Mouse (Mus musculus) left cerebral cortex, postnatal 10 days (tissue): ENCODE data around the gene Bcar3. TPM values are rescaled to one million over a fixed set of nuclear protein-coding genes. Genes with fewer than 3 reads are reported as not detected.

Experiments
- DNase-seq, 2 experiments: peaks; one replicate each; pipeline ENCODE4 v3.0.0; 2021 to 2022; ENCODE audit warnings: low spot score in 2 of 2, mixed read lengths in 1 of 2; ENCODE audit errors: extremely low spot score in 1 of 2
- intact Hi-C: fragments of 180-260 bp; cut with DNase I; formaldehyde crosslinking; loops from one replicate; pipeline ENCODE4 v1.15.1; 2025
- total RNA-seq, 2 experiments: library from RNA; stranded (reverse); gene quantifications; 2 replicates each; pipeline ENCODE4 v1.2.3; 2021

Gene Bcar3
- total RNA-seq, 2 experiments from 2014 or later = 8.4 to 8.6 TPM

DNA sequence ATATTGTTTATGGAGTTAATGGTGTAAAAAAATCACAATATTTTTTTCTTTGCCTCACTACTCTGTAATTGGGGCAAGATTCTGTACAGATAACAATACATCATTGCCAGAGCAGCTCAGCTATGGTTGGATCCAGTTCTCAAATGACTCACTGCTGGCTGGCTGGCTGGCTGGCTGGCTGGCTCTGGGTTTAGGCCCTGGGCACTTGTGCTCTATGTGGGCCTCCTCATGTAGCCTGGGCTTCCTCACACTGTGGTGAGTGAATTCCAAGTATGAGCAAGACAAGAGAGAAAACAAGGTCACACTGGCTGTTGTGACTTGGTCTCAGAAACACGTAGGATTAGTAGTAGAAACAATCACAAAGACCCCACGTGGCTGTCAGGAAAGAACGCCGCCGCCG is 23.4 kb downstream of the Bcar3 start:
- intact Hi-C loops = no loop called here
- DNase-seq = no peak

- intact Hi-C loops = no loop called here
These were observed 28.3 kb downstream of the Bcar3 start for GRCm38 (mm10) chr3:122322226-122322625.

GRCm38 (mm10) chr3:122323841-122324240 is 29.9 kb downstream of the Bcar3 start:
- intact Hi-C loops = no loop called here
- DNase-seq = no peak

More at GRCm38 (mm10) chr3:122322226-122322625, 28.3 kb downstream of the Bcar3 start:
- DNase-seq = no peak

DNA sequence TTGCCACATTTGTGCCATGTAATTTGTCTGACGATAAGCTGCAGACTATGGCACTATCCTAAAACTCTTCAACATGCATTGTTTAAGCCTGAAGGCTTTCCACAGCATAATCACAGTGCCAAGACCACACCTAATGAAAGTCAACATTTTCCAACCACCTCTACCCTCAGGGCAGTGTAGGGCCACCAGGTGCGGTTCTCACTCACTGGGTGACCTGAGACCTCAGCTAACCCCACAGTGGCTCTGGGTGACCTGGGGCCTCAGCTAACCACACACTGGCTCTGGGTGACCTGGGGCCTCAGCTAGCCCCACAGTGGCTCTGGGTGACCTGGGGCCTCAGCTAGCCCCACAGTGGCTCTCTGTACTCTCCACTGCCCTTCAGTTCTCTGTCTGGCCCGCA is 30.6 kb downstream of the Bcar3 start:
- intact Hi-C loops = no loop called here
- DNase-seq = no peak

- intact Hi-C loops = no loop called here
- no peak for DNase-seq
These were observed 36.5 kb downstream of the Bcar3 start for GRCm38 (mm10) chr3:122330484-122330883.

DNA sequence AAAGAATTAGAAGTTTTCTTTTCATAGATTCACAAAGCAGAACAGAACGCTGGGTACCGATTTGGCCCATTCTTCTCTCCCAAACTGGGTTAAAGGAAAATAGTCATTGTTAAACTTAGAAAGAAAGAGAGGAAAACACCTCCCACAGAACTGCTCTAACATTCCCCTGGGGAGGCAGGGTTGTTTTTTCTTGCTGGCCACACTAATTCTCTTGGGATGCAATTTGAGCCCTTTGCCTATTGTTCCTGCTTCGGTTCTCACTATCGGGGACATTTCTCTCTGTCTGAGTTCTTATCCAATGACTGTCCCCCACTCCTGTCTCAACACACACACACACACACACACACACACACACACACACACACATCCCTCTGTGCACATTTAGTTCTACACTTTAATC is 39.6 kb downstream of the Bcar3 start:
- intact Hi-C loops = no loop called here

DNA sequence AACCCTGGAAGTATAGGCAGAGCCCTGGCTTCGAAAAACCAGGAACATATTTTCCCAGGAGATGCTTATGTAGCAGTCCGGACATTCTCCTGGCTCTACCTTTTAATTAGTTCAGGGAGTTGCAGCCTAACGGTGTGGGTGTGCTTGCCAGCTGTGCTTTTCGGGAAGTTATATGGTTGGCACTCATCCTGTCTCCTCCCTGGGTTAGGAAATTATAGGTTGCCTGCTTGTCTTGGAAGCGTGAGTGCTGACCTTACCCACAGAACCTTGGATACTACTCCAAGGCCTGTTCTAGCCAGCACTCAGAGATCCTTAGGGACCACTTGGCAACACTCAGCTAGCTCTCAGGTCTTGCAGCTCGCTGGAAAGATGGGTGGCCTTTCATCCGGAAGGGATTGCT is 40.0 kb downstream of the Bcar3 start:
- DNase-seq = no peak
- intact Hi-C loops = no loop called here

More for the DNA sequence above, 39.6 kb downstream of the Bcar3 start:
- DNase-seq = no peak

DNA sequence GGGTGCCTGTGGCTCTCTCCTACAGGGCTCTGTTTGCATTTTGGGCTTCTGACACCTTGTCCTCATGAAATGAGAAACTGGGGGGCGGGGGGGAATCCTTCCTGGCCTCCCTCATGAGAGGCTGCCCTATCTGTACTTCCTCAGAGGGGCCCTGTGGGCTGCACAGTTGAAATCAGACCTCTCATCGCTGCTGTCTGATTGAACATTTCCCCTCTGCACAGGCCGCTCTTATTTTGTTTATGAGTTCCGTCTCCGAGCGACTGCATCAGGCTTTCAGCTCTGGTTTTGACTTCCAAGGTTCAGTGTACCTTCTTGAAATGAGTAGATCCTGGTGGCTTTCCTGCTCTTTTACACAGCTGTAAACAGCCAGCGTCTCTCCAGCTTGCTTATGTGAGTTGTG is 40.4 kb downstream of the Bcar3 start:
- intact Hi-C loops = no loop called here
- DNase-seq = no peak

- intact Hi-C loops = no loop called here
- no peak for DNase-seq
These were observed 42.1 kb downstream of the Bcar3 start for GRCm38 (mm10) chr3:122336030-122336429.

DNA sequence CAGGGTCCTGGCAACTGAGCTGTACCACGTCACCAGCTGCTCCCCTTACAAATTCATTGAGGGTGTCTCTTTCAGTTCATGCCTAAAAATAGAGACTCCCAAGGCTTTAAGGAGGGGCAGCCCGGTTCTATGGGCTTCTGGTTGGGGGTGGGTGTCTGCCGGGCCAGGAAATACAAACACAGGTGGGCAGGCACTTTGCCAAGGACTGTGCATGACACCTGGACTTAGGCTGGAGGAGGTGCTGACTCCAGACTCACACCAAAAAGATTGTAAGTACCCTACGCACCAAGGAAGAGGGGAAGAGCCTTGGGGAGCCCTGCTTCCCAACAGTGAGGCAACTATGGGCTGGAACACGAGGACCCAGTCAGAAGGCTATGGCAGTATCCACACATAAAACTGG is 44.1 kb downstream of the Bcar3 start:
- DNase-seq = no peak
- intact Hi-C loops = no loop called here

- intact Hi-C loops = no loop called here
- DNase-seq = no peak
These were observed 45.0 kb downstream of the Bcar3 start for GRCm38 (mm10) chr3:122338897-122339296.

- no peak for DNase-seq
- intact Hi-C loops = no loop called here
These were observed 46.5 kb downstream of the Bcar3 start for GRCm38 (mm10) chr3:122340135-122341068.

- DNase-seq = no peak
- intact Hi-C loops = no loop called here
These were observed 49.5 kb downstream of the Bcar3 start for GRCm38 (mm10) chr3:122343437-122343853.

GRCm38 (mm10) chr3:122344350-122344749 is 50.4 kb downstream of the Bcar3 start:
- DNase-seq = no peak
- intact Hi-C loops = no loop called here

GRCm38 (mm10) chr3:122345977-122346472 is 52.1 kb downstream of the Bcar3 start:
- intact Hi-C loops = no loop called here
- DNase-seq = no peak

- intact Hi-C loops = no loop called here
- DNase-seq = no peak
These were observed 52.7 kb downstream of the Bcar3 start for GRCm38 (mm10) chr3:122346600-122346999.

DNA sequence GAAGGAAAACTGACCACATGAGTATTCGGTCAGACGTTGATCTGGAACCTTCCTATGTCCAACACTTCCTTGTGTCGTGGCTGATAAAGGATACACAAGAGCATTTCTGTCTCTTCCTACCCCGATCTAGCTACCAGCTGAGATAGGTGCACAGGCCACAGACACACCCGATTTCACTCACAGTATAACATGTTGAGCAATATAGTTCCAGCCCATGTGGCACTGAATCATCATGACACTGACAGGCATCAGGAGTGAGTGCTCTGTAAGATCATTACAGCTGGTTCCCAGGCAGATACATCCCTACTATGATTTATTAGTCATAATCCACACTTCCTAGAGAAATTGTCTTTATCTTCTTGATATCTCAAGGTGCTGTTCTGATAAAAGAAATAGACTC is 54.7 kb downstream of the Bcar3 start:
- no peak for DNase-seq
- intact Hi-C loops = no loop called here

DNA sequence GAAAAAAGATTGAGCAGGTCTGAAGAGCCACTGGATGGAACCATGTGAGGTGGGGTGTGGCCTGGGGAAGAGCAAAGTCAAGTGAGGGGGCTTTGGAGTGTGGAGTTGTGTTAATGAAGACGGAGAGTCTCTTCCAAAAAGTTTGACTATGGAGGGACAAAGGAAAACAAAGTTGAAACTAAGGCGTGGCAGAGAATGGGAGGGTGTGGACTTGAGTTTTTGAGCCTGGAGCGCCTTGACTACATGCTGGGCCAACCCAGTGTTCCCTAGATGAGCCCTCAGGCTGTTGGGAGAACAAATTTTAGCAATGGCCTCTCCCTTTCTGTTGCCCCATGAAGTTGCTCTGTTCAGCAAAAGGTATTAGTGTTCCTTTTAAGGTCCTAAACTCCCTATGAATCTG is 58.9 kb downstream of the Bcar3 start:
- intact Hi-C loops = no loop called here
- DNase-seq = no peak

DNA sequence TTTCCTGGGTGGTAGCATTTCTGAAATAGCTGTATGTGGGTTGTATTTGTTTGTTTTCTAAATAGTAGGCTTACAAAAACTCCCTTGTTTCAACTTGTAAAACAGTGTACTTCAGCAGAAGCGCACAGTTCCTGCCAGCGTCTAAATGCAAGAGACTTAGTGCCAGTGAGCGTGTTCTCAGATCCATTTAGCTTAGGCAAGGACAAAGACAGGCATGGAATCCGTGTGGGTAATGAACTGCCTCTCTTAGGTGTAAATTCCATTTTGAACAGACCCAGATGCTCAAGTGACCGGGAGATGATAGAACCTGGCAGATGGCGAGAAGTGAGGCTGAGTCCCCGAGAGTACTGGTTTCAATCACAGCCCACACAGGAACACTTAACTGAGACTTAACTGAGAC is 65.5 kb downstream of the Bcar3 start:
- intact Hi-C loops = no loop called here
- DNase-seq = no peak

DNA sequence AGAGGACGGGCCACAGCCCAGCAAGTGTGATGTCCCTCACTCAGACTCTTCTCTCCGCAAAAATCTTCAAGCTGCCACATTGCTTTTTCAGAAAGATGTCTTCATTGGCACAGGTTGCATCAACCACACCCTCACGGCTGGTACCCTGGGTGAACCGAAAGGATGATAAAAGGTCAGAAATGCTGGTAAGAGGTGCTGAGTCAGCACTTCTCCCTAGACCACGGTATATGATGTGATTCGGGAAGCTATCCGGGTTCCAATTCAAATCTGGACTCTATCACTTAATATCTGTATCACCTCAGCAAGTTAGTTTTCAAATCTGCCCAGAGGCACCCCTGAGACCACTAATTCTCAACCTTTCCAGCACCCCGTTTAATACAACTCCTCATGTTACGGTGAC is 66.0 kb downstream of the Bcar3 start:
- DNase-seq = no peak
- intact Hi-C loops = no loop called here
